Mouse (Mus musculus): ENCODE data around the gene Tbc1d32. TPM values are rescaled to one million over a fixed set of nuclear protein-coding genes. Genes with fewer than 3 reads are reported as not detected.

Tbc1d32 gene
- 0.82 and 1.5 TPM in 2 replicates for total RNA-seq (2023)

GRCm38 (mm10) chr10:56228568-56229209 lies at the start of gene Tbc1d32:
Gene Tbc1d32 (minus strand): TSS chr10:56228689.

GRCm38 (mm10) chr10:56106333-56106995 lies 122.0 kb downstream of the Tbc1d32 start, which contains the start of gene Msl3l2:
Gene Msl3l2 (plus strand): TSS chr10:56106917.

Other genes with a start within 250 kb of the Tbc1d32 start
- gene Msl3l2, start 121.8 kb downstream of the Tbc1d32 start, total RNA-seq (2023) = 10.4 and 12.4 TPM in 2 replicates
- 2.1 and 3.5 TPM in 2 replicates for gene Gja1, start 148.6 kb upstream of the Tbc1d32 start, total RNA-seq (2023)